27 mouse cellular contexts compared by ENCODE assay signal in the genomic region with DNA sequence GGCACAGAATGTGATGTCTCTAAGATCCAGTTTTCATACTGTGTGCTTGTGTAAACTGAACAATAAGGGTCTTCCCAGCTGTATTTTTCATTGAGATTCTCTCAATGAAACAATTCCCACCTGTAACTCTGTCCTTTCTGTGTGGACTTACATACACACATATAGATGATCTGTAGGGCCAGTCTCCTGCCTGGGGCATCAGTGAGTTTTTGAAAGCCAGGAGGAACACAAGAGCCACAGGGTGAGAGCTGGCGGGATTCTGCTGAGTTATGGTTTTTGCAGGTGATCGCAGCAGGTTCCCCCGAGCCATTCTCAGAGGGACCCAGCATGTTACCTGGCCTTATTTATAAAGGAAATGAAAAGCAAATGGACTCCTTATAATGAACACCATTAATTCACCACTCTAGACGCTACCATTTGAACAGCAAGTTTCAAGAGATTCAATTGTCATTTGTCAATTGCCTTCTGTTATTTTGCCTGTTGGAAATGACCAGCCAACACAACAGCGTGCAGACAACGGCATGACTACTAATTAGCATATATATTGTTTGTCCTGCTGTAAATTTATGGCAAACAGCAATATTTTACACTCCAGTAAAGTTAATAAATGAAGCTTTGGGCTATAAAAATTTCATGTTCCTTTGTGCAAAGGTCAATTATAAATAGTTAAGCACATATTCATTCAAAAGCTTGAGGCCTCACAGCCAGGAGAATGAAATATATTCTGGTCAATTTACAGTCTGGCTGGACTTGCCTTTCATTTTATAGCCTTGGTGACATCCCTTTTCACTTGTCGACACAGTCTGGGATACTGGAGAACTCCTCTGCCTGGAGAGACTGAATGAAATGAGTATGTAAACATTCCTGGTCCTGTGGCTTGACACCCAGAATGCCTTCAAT.
DNase-seq lines count a peak whose midpoint lies in the region; ATAC-seq lines count a peak whose summit lies in the region.
"Had no signal": no experiment of that assay in that cellular context is flagged by ENCODE, and none has a peak within 500 bp of the region (broad histone marks: within the 10 kb centered on the region; RNA-seq: fewer than 3 reads in every experiment).

No protein-coding gene starts in this region.

- no peak overlapping the region for H3K4me3 ChIP-seq in hindbrain, embryonic 11.5 days (ENCODE audit: low read depth, low read length)
- H3K4me3 ChIP-seq in hindbrain, embryonic 16.5 days (ENCODE audit: low read length): no peak overlapping the region
- H3K4me3 ChIP-seq in midbrain, embryonic 13.5 days (replicated peaks): no peak overlapping the region
- H3K4me3 ChIP-seq in midbrain, embryonic 15.5 days: no peak overlapping the region
- H3K4me3 ChIP-seq in neural tube, embryonic 12.5 days: no peak overlapping the region
- no peak overlapping the region for H3K4me3 ChIP-seq in neural tube, embryonic 15.5 days (replicated peaks)
- H3K4me3 ChIP-seq in liver, embryonic 11.5 days (ENCODE audit: low read depth, low read length): no peak overlapping the region
- H3K4me3 ChIP-seq: embryonic facial prominence, embryonic 12.5 days; embryonic facial prominence, embryonic 15.5 days; gastrocnemius, adult 2 months; heart, embryonic 15.5 days; hindbrain, embryonic 10.5 days had no signal

- H3K9me3 ChIP-seq in hindbrain, embryonic 11.5 days (ENCODE audit: control insufficient read depth, low read length): no peaks in the 10 kb centered on the region
- H3K9me3 ChIP-seq in hindbrain, embryonic 16.5 days (ENCODE audit: control insufficient read depth, low read length): no peaks in the 10 kb centered on the region
- H3K9me3 ChIP-seq in midbrain, embryonic 13.5 days: no peaks in the 10 kb centered on the region
- no peaks in the 10 kb centered on the region for H3K9me3 ChIP-seq in midbrain, embryonic 15.5 days
- no peaks in the 10 kb centered on the region for H3K9me3 ChIP-seq in neural tube, embryonic 12.5 days
- H3K9me3 ChIP-seq in neural tube, embryonic 15.5 days (replicated peaks): no peaks in the 10 kb centered on the region
- no peaks in the 10 kb centered on the region for H3K9me3 ChIP-seq in liver, embryonic 11.5 days (ENCODE audit: control insufficient read depth, low read length)
- H3K9me3 ChIP-seq: embryonic facial prominence, embryonic 12.5 days; embryonic facial prominence, embryonic 15.5 days; heart, embryonic 15.5 days; hindbrain, embryonic 10.5 days had no signal

- no peaks in the 10 kb centered on the region for H3K27me3 ChIP-seq in hindbrain, embryonic 11.5 days (ENCODE audit: control insufficient read depth, insufficient read depth, low read length)
- H3K27me3 ChIP-seq in hindbrain, embryonic 16.5 days (replicated peaks; ENCODE audit: control insufficient read depth, insufficient read depth, low read length): no peaks in the 10 kb centered on the region
- no peaks in the 10 kb centered on the region for H3K27me3 ChIP-seq in midbrain, embryonic 13.5 days
- no peaks in the 10 kb centered on the region for H3K27me3 ChIP-seq in midbrain, embryonic 15.5 days (replicated peaks)
- no peaks in the 10 kb centered on the region for H3K27me3 ChIP-seq in neural tube, embryonic 12.5 days (replicated peaks)
- no peaks in the 10 kb centered on the region for H3K27me3 ChIP-seq in neural tube, embryonic 15.5 days (replicated peaks)
- H3K27me3 ChIP-seq in liver, embryonic 11.5 days (replicated peaks; ENCODE audit: control insufficient read depth, insufficient read depth, low read length): no peaks in the 10 kb centered on the region
- H3K27me3 ChIP-seq: embryonic facial prominence, embryonic 12.5 days; embryonic facial prominence, embryonic 15.5 days; heart, embryonic 15.5 days had no signal

- no peaks in the 10 kb centered on the region for H3K36me3 ChIP-seq in hindbrain, embryonic 11.5 days (ENCODE audit: control insufficient read depth, insufficient read depth, low read length)
- H3K36me3 ChIP-seq in hindbrain, embryonic 16.5 days (ENCODE audit: control insufficient read depth, insufficient read depth, low read length): no peaks in the 10 kb centered on the region
- H3K36me3 ChIP-seq in midbrain, embryonic 13.5 days: no peaks in the 10 kb centered on the region
- no peaks in the 10 kb centered on the region for H3K36me3 ChIP-seq in midbrain, embryonic 15.5 days (replicated peaks)
- no peaks in the 10 kb centered on the region for H3K36me3 ChIP-seq in neural tube, embryonic 12.5 days
- no peaks in the 10 kb centered on the region for H3K36me3 ChIP-seq in neural tube, embryonic 15.5 days
- no peaks in the 10 kb centered on the region for H3K36me3 ChIP-seq in liver, embryonic 11.5 days (ENCODE audit: control insufficient read depth, insufficient read depth, low read length)
- H3K36me3 ChIP-seq: embryonic facial prominence, embryonic 12.5 days; embryonic facial prominence, embryonic 15.5 days; heart, embryonic 15.5 days; hindbrain, embryonic 10.5 days had no signal

- ATAC-seq in hindbrain, embryonic 11.5 days (ENCODE audit: low FRiP score): 0 out of 2 replicates have a peak, but pooled peaks have one; percentile 36
- ATAC-seq in hindbrain, embryonic 16.5 days: no peak
- ATAC-seq in midbrain, embryonic 13.5 days: peak; percentile 55; the same call in 1 of the 2 replicates
- no peak for ATAC-seq in midbrain, embryonic 15.5 days (replicated peaks)
- peak; percentile 82 for ATAC-seq in neural tube, embryonic 12.5 days (ENCODE audit: low FRiP score, low read depth)
- ATAC-seq in neural tube, embryonic 15.5 days (ENCODE audit: low FRiP score): peak; percentile 74
- ATAC-seq in liver, embryonic 11.5 days (replicated peaks; ENCODE audit: low FRiP score): no peak
- ATAC-seq: activated CD4-positive, CD25-positive, alpha-beta regulatory T cell, adult 4 months; forebrain, embryonic 14.5 days; forebrain, postnatal 0 days had no signal

- 81% methylated on average over 7 of the region's 7 CpGs for WGBS in hindbrain, embryonic 11.5 days
- WGBS in hindbrain, embryonic 16.5 days: 49% methylated on average over 7 of the region's 7 CpGs
- WGBS in midbrain, embryonic 13.5 days: 77% methylated on average over 7 of the region's 7 CpGs
- WGBS in midbrain, embryonic 15.5 days: 75% methylated on average over 7 of the region's 7 CpGs
- WGBS in neural tube, embryonic 12.5 days: 36% methylated on average over 7 of the region's 7 CpGs
- WGBS in neural tube, embryonic 15.5 days: 22% methylated on average over 7 of the region's 7 CpGs
- WGBS in liver, embryonic 11.5 days: 84% methylated on average over 7 of the region's 7 CpGs

- no peak for DNase-seq in hindbrain, embryonic 11.5 days (ENCODE audit: low spot score)
- no peak for DNase-seq in left cerebral cortex, adult 11 months (ENCODE audit: low spot score)
- no peak for DNase-seq in liver, embryonic 11.5 days (ENCODE audit: low spot score)
- DNase-seq: adrenal gland, adult 8-10 months; adrenal gland, postnatal 25 days; cerebellum, adult 18-20 months; cerebellum, adult 9-10 months; cerebellum, postnatal 14 days; forebrain, postnatal 0 days; gastrocnemius, adult 2 months; gastrocnemius, postnatal 14 days; heart, adult 11 months; heart, postnatal 10 days; heart, postnatal 36 days had no signal

- no peak overlapping the region for H3K4me2 ChIP-seq in hindbrain, embryonic 11.5 days (replicated peaks; ENCODE audit: low read depth, low read length)
- H3K4me2 ChIP-seq in hindbrain, embryonic 16.5 days (ENCODE audit: low read length): no peak overlapping the region
- H3K4me2 ChIP-seq in midbrain, embryonic 13.5 days (replicated peaks): no peak overlapping the region
- H3K4me2 ChIP-seq in midbrain, embryonic 15.5 days: no peak overlapping the region
- no peak overlapping the region for H3K4me2 ChIP-seq in neural tube, embryonic 12.5 days (replicated peaks)
- H3K4me2 ChIP-seq in neural tube, embryonic 15.5 days: no peak overlapping the region
- H3K4me2 ChIP-seq in liver, embryonic 11.5 days: no peak overlapping the region
- H3K4me2 ChIP-seq: embryonic facial prominence, embryonic 12.5 days; embryonic facial prominence, embryonic 15.5 days; heart, embryonic 11.5 days; heart, embryonic 15.5 days; hindbrain, embryonic 14.5 days had no signal

- no peak overlapping the region for H3K27ac ChIP-seq in hindbrain, embryonic 11.5 days (ENCODE audit: low read depth, low read length)
- no peak overlapping the region for H3K27ac ChIP-seq in hindbrain, embryonic 16.5 days (ENCODE audit: low read depth, low read length)
- H3K27ac ChIP-seq in midbrain, embryonic 13.5 days: no peak overlapping the region
- no peak overlapping the region for H3K27ac ChIP-seq in midbrain, embryonic 15.5 days
- no peak overlapping the region for H3K27ac ChIP-seq in neural tube, embryonic 12.5 days
- H3K27ac ChIP-seq in neural tube, embryonic 15.5 days (replicated peaks): 0 out of 2 replicates have a peak overlapping the region, but pooled peaks have one; percentile 5
- H3K27ac ChIP-seq in liver, embryonic 11.5 days (ENCODE audit: low read depth, low read length): no peak overlapping the region
- H3K27ac ChIP-seq: embryonic facial prominence, embryonic 12.5 days; embryonic facial prominence, embryonic 15.5 days; gastrocnemius, adult 2 months; heart, embryonic 15.5 days; hindbrain, embryonic 10.5 days; hindbrain, embryonic 14.5 days had no signal

- H3K9ac ChIP-seq in hindbrain, embryonic 11.5 days (ENCODE audit: low read depth, low read length): no peak overlapping the region
- H3K9ac ChIP-seq in hindbrain, embryonic 16.5 days (ENCODE audit: low read depth, low read length): no peak overlapping the region
- H3K9ac ChIP-seq in midbrain, embryonic 13.5 days (replicated peaks): no peak overlapping the region
- no peak overlapping the region for H3K9ac ChIP-seq in midbrain, embryonic 15.5 days
- H3K9ac ChIP-seq in neural tube, embryonic 12.5 days: no peak overlapping the region
- no peak overlapping the region for H3K9ac ChIP-seq in neural tube, embryonic 15.5 days (replicated peaks)
- no peak overlapping the region for H3K9ac ChIP-seq in liver, embryonic 11.5 days (ENCODE audit: low read depth, low read length)
- H3K9ac ChIP-seq: embryonic facial prominence, embryonic 12.5 days; embryonic facial prominence, embryonic 15.5 days; forebrain, postnatal 0 days; heart, embryonic 15.5 days; hindbrain, embryonic 14.5 days had no signal

- no peaks in the 10 kb centered on the region for H3K4me1 ChIP-seq in hindbrain, embryonic 11.5 days (replicated peaks; ENCODE audit: control insufficient read depth, insufficient read depth, low read length)
- H3K4me1 ChIP-seq in hindbrain, embryonic 16.5 days (ENCODE audit: control insufficient read depth, insufficient read depth, low read depth, low read length): no peaks in the 10 kb centered on the region
- peaks cover 5% of the 10 kb centered on the region; the same call in 1 of the 2 replicates for H3K4me1 ChIP-seq in midbrain, embryonic 13.5 days (replicated peaks)
- H3K4me1 ChIP-seq in midbrain, embryonic 15.5 days: no peaks in the 10 kb centered on the region
- peaks cover 6% of the 10 kb centered on the region; the same call in 1 of the 2 replicates for H3K4me1 ChIP-seq in neural tube, embryonic 12.5 days
- H3K4me1 ChIP-seq in neural tube, embryonic 15.5 days: peaks cover 5% of the 10 kb centered on the region; the same call in 1 of the 2 replicates
- no peaks in the 10 kb centered on the region for H3K4me1 ChIP-seq in liver, embryonic 11.5 days (replicated peaks; ENCODE audit: control insufficient read depth, insufficient read depth, low read length)
- H3K4me1 ChIP-seq: embryonic facial prominence, embryonic 12.5 days; embryonic facial prominence, embryonic 15.5 days; heart, embryonic 15.5 days; hindbrain, embryonic 10.5 days had no signal

Comparison
In these comparisons a context has a peak if more than half of its experiments do, and no peak if none do; other contexts are left out.
1. ATAC-seq: peak in hindbrain, embryonic 11.5 days (single experiment), midbrain, embryonic 13.5 days (single experiment), neural tube, embryonic 12.5 days (single experiment) and neural tube, embryonic 15.5 days (single experiment); none in hindbrain, embryonic 16.5 days (single experiment), midbrain, embryonic 15.5 days (single experiment) and liver, embryonic 11.5 days (single experiment).